Mouse (Mus musculus) heart, postnatal 14 days (tissue): ENCODE measurements around the gene Epas1. TPM values are rescaled to one million over a fixed set of nuclear protein-coding genes. Genes with fewer than 3 reads are reported as not detected.
A peak's percentile ranks its signal among the peaks of the same experiment; 100 is the strongest.

ENCODE experiments used
- DNase-seq, 2 experiments: peaks; one replicate each; pipeline ENCODE4 v3.0.0; 2021 to 2022
- intact Hi-C: fragments of 180-260 bp; cut with DNase I; formaldehyde crosslinking; loops from one replicate; pipeline ENCODE4 v1.15.1; 2025
- total RNA-seq, 2 experiments: library from RNA; stranded (reverse); gene quantifications; 2 replicates each; pipeline ENCODE4 v1.2.3; 2021

Epas1 gene
- total RNA-seq, 2 experiments from 2014 or later, result 259 to 278 TPM

DNA sequence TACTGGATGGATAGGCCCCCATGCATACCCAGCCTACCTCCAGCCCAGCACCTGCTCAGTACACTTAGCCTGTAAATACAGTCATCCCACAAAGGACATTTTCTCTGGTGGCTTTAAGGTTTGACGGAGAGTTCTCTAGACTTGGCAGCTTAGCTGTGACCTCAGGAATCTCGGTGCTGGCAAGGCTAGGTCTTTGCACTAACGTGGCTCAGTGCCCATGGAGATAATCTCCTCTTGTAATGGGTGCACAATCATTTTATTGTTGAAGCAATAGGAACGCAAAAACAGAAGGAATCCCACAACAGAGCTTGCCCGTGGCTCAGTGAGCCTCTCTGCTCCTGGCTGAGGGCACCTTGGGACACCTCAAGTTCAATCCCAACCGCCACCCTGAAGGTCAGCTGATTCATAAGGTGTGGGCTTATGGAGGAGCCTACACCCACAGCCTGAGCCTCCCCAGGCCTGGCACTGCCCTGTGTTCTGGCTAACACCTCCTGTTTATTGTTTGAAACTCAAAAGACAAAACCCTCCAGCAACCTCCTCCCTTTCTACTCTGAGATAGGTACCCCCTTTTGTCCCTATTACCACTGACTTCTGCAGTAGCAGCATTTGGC, 27.3 kb downstream of the Epas1 start:
- no peak for DNase-seq
- intact Hi-C loops, result loop anchor here (2.0 kb wide), 1 partner anchor 18 kb away; no protein-coding TSS in a partner anchor

DNA sequence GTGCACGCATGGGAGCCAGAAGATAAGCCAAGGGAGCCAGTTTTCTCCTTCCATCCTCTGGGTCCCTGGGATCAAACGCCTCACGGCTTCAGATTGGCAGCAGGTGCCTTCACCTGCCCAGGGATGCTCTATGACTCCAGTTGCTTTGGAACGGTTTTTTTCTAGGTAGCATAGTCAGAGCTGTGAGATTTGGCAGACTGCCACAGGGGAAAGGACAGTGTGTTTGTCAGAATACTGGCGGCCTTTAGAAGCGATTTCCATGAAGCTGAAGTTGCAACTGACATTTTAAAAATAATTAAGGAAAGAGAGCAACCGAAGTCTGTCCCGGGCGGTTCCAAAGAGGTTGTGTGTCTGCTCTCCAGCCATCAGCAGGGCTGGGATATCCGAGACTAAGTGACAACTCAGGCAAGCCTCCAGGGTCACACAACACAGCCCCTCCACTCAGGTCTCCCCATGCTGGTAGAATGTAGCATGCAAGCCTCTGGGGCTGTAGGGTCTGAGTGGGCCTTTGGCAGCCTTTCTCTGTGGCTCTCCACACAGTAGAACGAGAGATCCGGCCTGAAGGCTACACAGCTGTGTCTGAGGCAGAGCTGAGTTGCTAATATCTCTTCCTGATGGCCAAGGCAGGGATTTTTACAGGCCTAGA, 28.4 kb downstream of the Epas1 start:
- intact Hi-C loops, result loop anchor here (2.0 kb wide), 1 partner anchor 17 kb away; no protein-coding TSS in a partner anchor
- peak; percentile 63 to 70 for DNase-seq

DNA sequence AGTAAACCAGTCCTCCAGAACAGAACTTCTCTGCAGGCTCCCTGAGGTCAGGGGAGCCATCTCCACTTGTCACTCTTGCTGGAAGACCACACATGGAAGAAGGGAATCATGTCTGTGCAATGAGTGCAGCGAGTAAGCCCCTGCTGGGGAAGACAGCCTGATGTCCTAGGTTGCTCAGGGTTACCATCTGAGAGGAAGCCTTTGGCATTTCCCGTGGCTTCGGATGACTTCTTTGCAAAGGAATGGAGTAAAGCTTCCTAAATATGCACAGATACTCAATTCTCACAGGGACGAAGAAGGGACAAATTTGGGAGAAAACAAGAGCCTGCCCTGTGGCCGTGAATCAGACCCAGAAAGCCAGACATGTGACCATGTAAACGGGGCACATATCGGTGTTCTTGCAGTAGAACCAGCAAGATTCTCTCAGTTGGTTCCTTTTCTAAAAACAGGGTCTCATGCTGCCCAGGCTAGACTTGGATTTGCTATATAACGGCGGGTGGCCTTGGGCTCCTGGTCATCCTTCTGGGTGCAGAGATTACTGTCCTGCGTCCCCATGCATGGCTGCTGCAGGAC, 31.0 kb downstream of the Epas1 start:
- intact Hi-C loops, result loop anchor here (2.0 kb wide), 1 partner anchor 14 kb away; no protein-coding TSS in a partner anchor
- DNase-seq, result no peak

DNA sequence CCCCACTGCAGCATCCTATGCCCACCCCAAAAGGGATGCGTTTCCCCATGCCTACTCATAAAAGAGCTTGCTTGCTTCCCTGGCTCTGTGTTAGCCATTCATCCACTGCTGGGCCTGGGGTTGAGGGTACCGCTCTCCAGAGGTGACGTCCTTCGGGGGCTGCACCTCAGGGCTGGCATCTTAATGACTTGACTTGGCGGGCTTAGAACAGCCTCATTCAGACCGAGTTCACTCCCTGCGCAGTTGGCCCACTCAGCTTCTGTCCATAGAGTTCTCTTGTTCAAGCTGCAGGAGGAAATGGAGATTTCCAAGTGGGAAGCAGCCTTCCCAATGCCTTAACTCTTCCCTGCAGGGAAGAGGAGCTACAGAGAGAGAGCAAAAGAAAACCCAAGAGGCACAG, 32.1 kb downstream of the Epas1 start:
- no peak for DNase-seq
- intact Hi-C loops, result loop anchor here (2.0 kb wide), 1 partner anchor 15 kb away; no protein-coding TSS in a partner anchor

DNA sequence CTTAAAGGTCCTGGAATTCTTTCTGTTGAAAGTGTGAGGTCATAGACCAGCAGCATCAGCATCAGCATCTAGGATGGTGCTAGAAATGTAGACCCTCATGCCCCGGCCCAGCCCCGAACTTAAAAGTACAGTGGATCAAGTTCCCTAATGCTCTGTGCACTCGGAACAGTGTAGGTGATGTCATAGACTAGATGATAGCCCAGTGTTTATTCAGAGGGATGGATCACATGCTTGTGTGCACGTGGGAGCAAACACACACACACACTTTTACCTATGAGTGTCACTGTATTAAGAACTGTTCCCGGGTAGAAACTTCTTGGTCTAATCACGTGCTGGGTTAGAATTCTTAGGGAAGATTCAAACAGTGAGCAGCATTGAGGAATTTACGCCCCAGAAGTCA, 33.0 kb downstream of the Epas1 start:
- intact Hi-C loops, result no loop called here
- no peak for DNase-seq

DNA sequence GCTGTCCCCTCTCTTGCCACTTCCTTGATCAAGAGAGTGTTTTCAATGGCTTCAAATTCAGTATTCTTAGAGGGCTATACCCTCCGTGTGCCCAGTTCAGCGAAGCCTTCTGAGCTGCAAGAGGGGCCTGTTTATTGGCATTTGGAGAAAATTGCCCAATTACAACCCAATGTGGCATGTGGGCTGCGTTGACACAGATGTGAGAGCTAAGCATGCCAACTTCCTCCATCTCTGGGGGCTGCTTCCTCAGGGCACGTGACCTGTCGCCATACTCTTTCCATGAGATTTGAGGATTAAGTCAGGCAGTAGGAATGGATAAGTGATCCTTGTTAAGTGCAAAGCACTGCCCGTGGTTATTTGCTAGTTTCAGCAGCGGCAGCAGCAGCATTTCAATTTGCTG, 34.3 kb downstream of the Epas1 start:
- intact Hi-C loops, result no loop called here
- no peak for DNase-seq

DNA sequence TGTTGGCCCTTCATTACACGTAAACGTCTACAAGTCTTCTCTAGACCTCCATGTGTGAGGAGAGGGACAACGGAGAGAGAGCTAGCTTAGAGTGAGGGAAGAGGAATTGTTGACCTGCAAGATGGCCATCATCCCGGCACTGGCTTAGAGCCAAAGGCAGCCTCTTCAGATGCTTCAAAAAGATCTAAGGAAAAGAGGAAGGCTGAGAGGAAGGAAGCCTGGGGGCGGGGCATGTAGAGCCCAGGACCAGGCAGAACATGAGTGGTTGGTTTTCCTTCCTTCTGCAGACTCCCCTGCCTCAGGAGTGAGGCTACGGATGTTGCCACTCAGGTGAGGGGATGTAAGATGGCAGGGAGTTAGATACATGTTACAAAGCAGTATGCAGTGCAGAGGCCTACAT, 34.8 kb downstream of the Epas1 start:
- DNase-seq, result no peak
- intact Hi-C loops, result no loop called here

DNA sequence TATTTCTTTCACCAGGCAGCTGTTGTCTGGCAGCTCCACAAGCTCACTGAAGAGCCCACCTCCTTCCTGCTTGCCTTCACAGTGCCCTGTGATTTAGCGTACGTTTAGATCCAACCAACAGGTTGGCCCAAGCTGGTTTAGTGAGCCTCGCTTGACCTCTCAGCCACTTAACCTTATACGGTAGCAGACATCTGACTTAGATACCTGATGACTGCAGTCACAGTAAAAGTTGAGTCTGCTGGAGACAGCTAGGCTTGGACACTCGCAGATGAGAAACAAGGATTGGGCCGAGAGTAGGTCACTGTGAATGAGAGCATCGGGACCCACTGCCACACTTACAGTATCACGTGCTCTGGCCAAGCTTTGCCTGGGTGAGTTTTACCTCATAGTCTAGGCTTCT, 38.4 kb downstream of the Epas1 start:
- intact Hi-C loops, result no loop called here
- DNase-seq, result no peak

DNA sequence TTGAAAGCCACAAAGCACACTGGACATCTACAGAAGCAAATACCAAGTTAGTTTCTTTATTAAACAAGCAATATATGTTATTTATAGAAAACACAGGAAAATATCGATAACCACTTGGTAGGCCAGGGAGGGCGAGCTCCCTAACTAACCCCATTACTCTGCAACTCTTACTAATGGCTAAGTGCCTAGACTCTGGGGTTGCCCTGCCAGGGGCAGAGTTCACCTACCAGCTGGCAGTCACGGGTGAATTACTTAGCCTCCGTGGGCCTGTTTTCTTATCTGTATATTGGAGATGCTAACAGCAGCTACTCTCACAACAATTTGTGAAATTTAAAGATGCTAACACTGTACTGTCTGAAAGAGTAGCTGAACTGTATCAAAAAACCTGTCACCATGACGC, 42.3 kb downstream of the Epas1 start:
- intact Hi-C loops, result no loop called here
- DNase-seq, result no peak

DNA sequence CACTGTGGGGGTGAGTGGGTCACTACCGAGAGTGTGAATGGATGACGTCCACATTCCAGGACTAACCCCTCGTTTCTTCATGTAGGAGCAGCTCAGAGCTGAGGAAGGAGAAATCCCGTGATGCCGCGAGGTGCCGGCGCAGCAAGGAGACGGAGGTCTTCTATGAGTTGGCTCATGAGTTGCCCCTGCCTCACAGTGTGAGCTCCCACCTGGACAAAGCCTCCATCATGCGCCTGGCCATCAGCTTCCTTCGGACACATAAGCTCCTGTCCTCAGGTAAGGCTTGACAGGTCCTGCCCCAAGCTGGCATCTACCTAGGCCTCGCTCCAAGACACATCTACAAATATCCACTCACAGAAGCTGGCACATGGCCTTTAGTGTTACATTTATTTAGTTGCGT, 43.5 kb downstream of the Epas1 start:
- intact Hi-C loops, result no loop called here
- no peak for DNase-seq

DNA sequence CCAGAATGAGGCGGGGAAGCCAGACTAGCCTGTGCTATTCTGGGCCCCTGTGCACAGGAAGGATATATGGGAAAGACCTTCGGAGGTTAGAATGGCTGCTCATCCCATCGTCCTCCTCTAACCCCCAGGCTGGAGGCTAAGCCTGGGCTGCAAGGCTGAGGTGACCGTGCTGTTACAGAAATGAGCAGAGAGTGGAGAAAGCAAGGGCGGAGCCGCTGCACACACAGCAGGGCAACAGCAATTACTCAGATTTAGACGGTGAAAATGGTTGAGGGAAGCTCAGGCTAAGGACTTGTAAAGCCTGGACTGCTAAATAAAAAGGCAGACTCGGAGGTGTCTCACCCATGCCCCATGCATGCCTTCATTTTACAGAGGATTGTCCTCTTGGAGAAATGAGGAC, 45.0 kb downstream of the Epas1 start:
- intact Hi-C loops, result loop anchor here (2.0 kb wide), 1 partner anchor 18 kb away; no protein-coding TSS in a partner anchor
- DNase-seq, result no peak

DNA sequence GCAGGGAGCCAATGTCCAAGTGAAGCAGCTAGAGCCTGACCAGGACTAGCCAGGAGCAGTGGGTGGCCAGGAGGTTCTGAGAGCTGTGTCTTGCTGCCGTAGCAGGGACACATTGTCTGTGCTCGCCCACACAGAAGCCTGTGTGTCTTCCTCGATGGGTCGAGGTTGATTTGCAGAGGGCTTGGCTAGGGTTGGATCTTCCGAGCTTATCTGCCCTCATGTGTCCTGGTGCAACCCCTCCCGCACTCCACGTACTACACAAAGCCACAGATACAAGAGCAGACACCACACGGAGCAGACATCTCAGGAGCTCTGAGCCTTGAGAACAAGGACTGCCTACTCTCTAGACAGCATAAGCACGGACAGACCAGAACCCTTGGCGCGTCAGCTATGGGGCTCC, 45.5 kb downstream of the Epas1 start:
- intact Hi-C loops, result loop anchor here (2.0 kb wide), 1 partner anchor 18 kb away; no protein-coding TSS in a partner anchor
- no peak for DNase-seq

DNA sequence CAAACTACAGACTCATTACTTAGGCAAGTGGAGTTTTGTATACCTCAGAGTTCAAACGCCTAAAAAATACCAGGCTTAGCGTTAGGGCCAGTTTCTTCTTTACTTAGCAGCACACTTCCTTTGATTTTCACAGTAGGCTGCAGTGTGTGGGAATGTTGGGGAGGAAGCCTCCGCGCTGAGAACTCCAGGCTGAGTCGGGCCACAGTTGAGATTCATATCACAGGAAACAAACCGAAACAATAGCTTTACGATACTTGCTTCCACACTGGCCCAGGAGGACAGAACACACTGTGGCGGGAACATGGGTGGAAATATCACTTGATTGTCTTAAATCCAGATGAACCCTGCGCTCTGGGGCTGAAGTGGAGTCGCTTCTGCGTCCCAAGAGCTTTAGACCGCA, 47.0 kb downstream of the Epas1 start:
- no peak for DNase-seq
- intact Hi-C loops, result no loop called here

DNA sequence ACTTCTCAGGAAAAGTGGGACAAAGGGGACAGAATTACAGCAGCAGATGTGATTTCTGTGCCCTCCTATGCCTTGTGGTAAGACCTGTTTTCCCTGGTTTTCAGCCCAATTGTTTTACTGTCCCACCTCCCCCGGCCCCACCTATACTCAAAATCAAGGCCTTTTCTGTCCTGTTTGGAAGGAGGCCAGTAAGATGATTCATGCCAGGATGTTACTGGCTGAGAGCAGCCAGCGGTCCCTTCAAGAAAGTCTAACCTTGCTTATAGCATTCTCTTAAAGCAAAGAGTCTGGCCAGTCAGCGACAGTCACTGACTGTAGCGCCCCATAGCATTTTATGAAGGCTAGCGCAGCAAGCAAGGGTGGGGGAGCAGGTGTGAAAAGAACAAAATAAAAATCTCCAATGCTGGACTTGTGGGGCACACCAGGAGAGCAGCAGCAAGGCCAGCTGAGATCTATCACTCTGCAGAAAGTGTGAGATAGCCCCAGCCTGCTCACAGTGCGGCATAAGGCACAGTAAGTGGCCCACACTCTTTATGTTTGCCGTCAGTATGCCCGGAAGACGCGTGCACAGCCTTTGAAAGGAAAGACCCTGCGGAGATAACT, 47.8 kb downstream of the Epas1 start:
- peak; percentile 40 to 46 for DNase-seq
- intact Hi-C loops, result no loop called here

DNA sequence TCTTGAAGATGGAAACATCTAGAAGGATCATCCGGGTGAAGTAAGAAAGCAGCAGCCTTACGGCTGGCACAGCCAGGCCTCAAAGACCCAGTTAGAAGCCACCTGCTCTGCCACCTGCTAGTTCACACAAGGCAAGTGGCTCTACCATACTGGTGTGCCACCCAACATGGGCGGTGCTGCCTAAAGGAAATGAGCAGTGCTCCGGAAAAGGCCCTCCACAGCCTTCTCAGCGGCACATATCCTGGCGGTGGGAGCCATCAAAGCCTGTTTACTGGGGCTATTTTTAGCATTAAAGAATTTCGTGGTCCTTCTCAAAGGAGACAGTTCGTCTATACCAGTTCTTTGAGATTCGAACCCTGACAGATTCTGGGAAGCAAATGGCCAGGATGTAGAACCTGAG, 48.4 kb downstream of the Epas1 start:
- DNase-seq, result peak; percentile 45 to 48
- intact Hi-C loops, result loop anchor here (1.0 to 2.0 kb wide), 2 partner anchors 48 to 265 kb away; no protein-coding TSS in a partner anchor

DNA sequence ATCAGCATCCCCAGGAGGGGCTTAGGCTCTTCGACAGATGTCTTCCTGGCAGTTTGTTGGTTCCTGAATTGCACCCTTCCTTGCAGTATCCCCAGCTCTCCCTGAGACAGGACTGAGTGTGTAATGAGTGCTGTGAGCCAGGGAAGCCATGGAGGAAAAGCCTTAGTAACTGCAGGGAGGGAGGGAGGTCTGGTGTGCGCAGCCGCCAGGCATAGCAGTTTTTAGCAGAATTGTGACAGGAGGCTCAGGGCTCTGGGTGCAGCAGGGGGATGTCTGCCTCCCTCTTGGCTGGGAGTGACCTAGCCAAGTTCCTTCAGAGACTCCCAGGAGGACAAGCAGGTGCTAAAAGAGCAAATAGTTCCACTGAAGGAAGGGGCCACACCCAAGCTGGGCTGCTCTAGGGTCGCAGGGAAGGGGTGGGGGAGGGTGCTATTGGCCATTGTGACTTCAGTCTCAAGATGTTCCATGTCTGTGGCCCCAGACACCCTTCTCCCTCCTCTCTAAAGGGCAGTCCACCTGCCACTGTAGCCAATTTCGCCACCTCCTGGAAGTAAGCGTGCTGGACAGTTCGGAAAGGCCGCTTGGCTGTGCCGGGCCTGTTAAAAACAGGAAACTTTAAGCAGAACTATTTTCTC, 49.0 kb downstream of the Epas1 start:
- intact Hi-C loops, result loop anchor here (1.0 to 2.0 kb wide), 2 partner anchors 48 to 266 kb away; no protein-coding TSS in a partner anchor
- peak; percentile 68 for DNase-seq

DNA sequence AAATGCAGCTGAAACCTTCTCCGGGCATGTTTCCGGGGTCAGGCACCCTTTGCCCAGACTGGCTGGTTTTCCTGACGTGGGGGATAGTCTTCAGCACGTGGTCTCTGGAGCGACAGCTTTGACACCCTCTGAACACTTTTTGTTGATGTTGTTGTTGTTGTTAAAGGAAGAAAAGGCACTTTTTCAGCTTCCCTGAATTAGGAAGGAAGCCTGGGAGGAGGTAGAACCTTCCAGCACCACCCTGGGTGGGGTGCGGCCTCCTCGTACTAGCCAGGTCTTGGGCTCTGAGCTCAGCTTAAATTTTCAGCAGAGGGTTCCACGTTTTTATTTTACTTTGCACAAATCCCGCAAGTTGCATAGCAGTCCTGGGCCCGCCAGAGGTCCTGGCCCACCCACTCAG, 49.6 kb downstream of the Epas1 start:
- intact Hi-C loops, result loop anchor here (2.0 kb wide), 1 partner anchor 266 kb away; no protein-coding TSS in a partner anchor
- no peak for DNase-seq

DNA sequence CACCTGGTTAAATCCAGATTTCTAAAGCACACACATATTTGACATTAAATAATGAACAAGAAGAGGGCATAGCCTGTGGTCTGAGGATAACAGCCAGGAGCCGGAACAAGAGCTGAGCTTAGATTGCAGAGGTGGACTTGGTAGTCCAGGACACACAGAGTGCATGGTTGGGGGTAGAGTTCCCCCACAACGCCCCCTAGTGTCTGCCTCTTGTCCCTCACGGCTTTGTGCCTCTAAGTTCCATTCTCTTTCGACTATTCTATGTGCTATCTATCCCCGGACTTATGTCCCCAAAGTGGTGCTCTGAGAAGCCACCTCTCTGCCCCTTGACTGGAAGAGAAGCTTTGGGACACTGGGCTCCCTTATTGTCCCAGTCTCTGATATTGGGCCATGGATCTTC, 50.2 kb downstream of the Epas1 start:
- intact Hi-C loops, result loop anchor here (2.0 kb wide), 1 partner anchor 267 kb away; no protein-coding TSS in a partner anchor
- DNase-seq, result peak in 1 of 2 experiments; percentile 41

DNA sequence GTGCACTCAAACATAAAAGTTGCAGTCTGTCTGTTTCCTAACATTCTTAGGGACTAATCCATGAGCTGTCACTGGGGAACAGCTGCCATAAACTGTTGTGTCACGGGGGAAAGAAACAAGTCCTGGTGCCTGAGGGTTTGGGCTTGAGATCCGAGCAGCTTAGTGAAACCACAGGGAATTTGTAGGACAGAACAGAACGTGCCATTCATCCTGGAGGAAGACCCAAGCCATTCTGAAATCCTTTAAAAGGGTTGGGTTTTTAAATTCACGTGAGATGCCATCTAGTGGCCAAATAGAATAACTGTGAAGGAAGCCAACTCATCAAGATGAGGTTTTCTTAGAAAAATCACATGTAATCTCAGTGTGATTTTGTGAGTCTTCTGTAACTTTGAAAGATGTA, 58.5 kb downstream of the Epas1 start:
- peak in 1 of 2 experiments; percentile 28 for DNase-seq
- intact Hi-C loops, result loop anchor here (2.0 to 5.0 kb wide), 4 partner anchors 95 to 330 kb away; no protein-coding TSS in a partner anchor

DNA sequence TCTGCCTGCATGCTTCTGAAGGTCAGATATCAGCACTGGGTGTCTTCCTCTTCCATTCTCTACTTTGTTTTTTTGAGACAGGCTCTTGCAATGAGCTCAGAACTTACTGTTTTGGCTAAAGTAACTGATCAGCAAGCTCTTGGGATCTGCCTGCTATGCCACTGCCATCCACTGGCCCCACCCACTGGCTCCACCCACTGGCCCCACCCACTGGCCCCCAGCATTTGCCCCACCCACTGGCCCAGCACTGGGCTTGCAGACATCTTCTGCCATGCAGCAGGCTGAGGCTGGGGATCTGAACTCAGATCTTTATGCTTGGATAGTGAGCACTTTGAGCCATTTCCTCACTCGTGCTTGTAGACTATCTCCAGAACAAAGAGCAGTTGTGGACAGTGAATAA, 60.8 kb downstream of the Epas1 start:
- intact Hi-C loops, result loop anchor here (5.0 kb wide), 2 partner anchors 93 to 332 kb away; no protein-coding TSS in a partner anchor
- DNase-seq, result peak in 1 of 2 experiments; percentile 33
